Mouse (Mus musculus): Measurements from ENCODE around the gene Aqp6. TPM values are rescaled to one million over a fixed set of nuclear protein-coding genes. Genes with fewer than 3 reads are reported as not detected.
A peak's percentile ranks its signal among the peaks of the same experiment; 100 is the strongest.

Gene Aqp6
- total and polyA plus RNA-seq, 2 experiments from 2014 or later, result 0.28 to 1.7 TPM

DNA sequence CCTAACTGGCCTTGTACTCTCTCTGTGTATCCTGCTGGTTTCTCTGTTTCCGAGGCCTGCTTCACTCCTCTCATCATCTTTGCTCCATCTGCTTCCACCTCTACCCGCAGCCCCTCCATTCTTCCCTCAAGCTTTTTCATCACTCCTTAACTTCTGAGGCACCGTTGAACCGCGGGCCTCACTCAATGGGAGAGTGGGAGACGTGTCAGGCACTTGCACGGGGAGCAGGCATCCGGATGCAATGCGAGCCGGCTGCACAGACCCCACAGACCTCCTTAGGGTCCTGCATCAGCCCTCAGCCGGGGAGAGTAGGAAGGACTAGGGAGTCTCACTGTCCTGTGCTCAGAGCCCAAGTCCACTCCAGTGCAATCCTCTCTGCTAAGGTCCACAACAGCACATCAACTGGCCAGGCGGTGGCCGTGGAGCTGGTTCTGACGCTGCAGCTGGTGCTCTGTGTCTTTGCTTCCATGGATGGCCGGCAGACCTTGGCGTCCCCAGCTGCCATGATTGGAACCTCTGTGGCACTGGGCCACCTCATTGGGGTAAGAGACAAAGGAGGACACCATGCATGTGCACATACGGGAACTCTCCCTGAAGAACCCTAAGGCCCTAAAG is 1.1 kb downstream of the Aqp6 start:
- no peak for ATAC-seq (ENCODE audit: low FRiP score)
- TF ChIP-seq CTCF (IDR thresholded peaks at IDR 0.05), result no peak
- no peak for DNase-seq (ENCODE audit: low spot score)
- H3K4me3 ChIP-seq (ENCODE audit: low read depth, low read length), result no peak overlapping the region
- H3K4me1 ChIP-seq (ENCODE audit: insufficient read depth, low read length), result 0 out of 2 replicates have a peak, but pooled peaks cover 5% of the 10 kb centered on the region
- no peak overlapping the region for H3K27ac ChIP-seq (ENCODE audit: low read depth, low read length)
- 64% methylated on average over 17 of the region's 17 CpGs for WGBS
- H3K27me3 ChIP-seq (ENCODE audit: insufficient read depth, low read length), result peaks cover 4% of the 10 kb centered on the region; the same call in 1 of the 2 replicates
- no peaks in the 10 kb centered on the region for H3K9me3 ChIP-seq (ENCODE audit: low read length)
- H3K4me2 ChIP-seq (ENCODE audit: low read depth, low read length, poor library complexity, severe bottlenecking), result no peak overlapping the region
- no peaks in the 10 kb centered on the region for H3K36me3 ChIP-seq (ENCODE audit: insufficient read depth, low read length)
- no peak overlapping the region for H3K9ac ChIP-seq (replicated peaks; ENCODE audit: low read length, poor library complexity, severe bottlenecking)

DNA sequence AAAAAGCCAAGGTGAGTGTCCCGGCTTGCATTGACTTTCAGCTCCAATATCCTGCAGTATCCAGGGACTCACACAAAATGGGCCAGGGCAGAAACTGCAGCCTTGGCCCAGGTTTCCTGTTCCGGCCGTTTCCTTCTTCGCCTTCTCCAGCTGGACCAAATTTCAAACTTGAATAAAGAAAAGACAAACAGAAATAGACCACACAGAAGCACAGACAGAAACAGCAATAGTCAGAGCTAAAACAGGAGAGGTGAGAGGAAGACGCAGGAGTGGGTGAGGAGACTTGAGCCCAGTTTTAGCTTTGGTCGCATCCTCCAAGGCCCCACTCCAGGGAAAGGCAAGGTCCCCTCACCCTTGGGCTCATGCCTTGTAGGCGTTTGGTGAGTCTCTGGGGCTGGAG is 2.0 kb downstream of the Aqp6 start:
- Histone ChIP-seq H3K9ac (replicated peaks; ENCODE audit: low read length, poor library complexity, severe bottlenecking) (no peak overlapping the region), H3K27ac (ENCODE audit: low read depth, low read length) (no peak overlapping the region), H3K27me3 (ENCODE audit: insufficient read depth, low read length) (peaks cover 4% of the 10 kb centered on the region; the same call in 1 of the 2 replicates), H3K36me3 (ENCODE audit: insufficient read depth, low read length) (no peaks in the 10 kb centered on the region), H3K9me3 (ENCODE audit: low read length) (no peaks in the 10 kb centered on the region), H3K4me2 (ENCODE audit: low read depth, low read length, poor library complexity, severe bottlenecking) (no peak overlapping the region), H3K4me1 (ENCODE audit: insufficient read depth, low read length) (0 out of 2 replicates have a peak, but pooled peaks cover 5% of the 10 kb centered on the region), H3K4me3 (ENCODE audit: low read depth, low read length) (no peak overlapping the region)
- TF ChIP-seq CTCF (IDR thresholded peaks at IDR 0.05), result no peak
- DNase-seq (ENCODE audit: low spot score), result no peak
- no peak for ATAC-seq (ENCODE audit: low FRiP score)
- 88% methylated on average over 7 of the region's 7 CpGs for WGBS

- Histone ChIP-seq H3K36me3 (ENCODE audit: insufficient read depth, low read length) (no peaks in the 10 kb centered on the region), H3K27ac (ENCODE audit: low read depth, low read length) (no peak overlapping the region), H3K27me3 (ENCODE audit: insufficient read depth, low read length) (peaks cover 4% of the 10 kb centered on the region; the same call in 1 of the 2 replicates), H3K9me3 (ENCODE audit: low read length) (no peaks in the 10 kb centered on the region), H3K9ac (replicated peaks; ENCODE audit: low read length, poor library complexity, severe bottlenecking) (no peak overlapping the region), H3K4me1 (ENCODE audit: insufficient read depth, low read length) (no peaks in the 10 kb centered on the region), H3K4me2 (ENCODE audit: low read depth, low read length, poor library complexity, severe bottlenecking) (no peak overlapping the region), H3K4me3 (ENCODE audit: low read depth, low read length) (no peak overlapping the region)
- no peak for ATAC-seq (ENCODE audit: low FRiP score)
- no peak for DNase-seq (ENCODE audit: low spot score)
- 40% methylated on average over 3 of the region's 3 CpGs for WGBS
- TF ChIP-seq CTCF (IDR thresholded peaks at IDR 0.05), result no peak
These were observed 4.4 kb downstream of the Aqp6 start for GRCm38 (mm10) chr15:99605595-99605994.

DNA sequence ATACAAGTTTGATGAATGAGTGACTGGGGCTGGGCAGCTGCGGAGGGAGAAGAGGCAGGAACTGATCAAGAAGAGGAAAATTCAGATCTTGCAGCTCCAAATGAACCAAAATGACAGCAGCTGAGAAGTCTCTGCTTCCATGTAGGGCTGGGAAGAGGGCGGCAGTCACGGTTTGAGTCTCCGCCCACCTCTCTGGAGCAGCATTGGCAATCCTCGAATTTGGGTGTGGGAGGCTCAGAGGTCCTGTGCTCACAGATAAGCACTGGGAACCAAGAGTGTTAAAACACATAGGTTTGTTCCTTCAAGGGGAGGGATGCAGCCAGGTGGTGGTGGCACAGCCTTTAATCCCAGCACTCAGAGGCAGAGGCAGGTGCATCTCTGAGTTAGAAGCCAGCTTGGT is 5.3 kb downstream of the Aqp6 start:
- Histone ChIP-seq H3K4me3 (ENCODE audit: low read depth, low read length) (no peak overlapping the region), H3K27me3 (ENCODE audit: insufficient read depth, low read length) (peaks cover 2% of the 10 kb centered on the region; the same call in 1 of the 2 replicates), H3K9ac (replicated peaks; ENCODE audit: low read length, poor library complexity, severe bottlenecking) (no peak overlapping the region), H3K36me3 (ENCODE audit: insufficient read depth, low read length) (no peaks in the 10 kb centered on the region), H3K27ac (ENCODE audit: low read depth, low read length) (no peak overlapping the region), H3K4me1 (ENCODE audit: insufficient read depth, low read length) (no peaks in the 10 kb centered on the region), H3K9me3 (ENCODE audit: low read length) (no peaks in the 10 kb centered on the region), H3K4me2 (ENCODE audit: low read depth, low read length, poor library complexity, severe bottlenecking) (no peak overlapping the region)
- WGBS, result 30% methylated on average over 5 of the region's 5 CpGs
- ATAC-seq (ENCODE audit: low FRiP score), result no peak
- TF ChIP-seq CTCF (IDR thresholded peaks at IDR 0.05), result no peak
- no peak for DNase-seq (ENCODE audit: low spot score)

- Histone ChIP-seq H3K4me1 (ENCODE audit: insufficient read depth, low read length) (no peaks in the 10 kb centered on the region), H3K4me3 (ENCODE audit: low read depth, low read length) (no peak overlapping the region), H3K36me3 (ENCODE audit: insufficient read depth, low read length) (no peaks in the 10 kb centered on the region), H3K27me3 (ENCODE audit: insufficient read depth, low read length) (no peaks in the 10 kb centered on the region), H3K9ac (replicated peaks; ENCODE audit: low read length, poor library complexity, severe bottlenecking) (no peak overlapping the region), H3K9me3 (ENCODE audit: low read length) (no peaks in the 10 kb centered on the region), H3K4me2 (ENCODE audit: low read depth, low read length, poor library complexity, severe bottlenecking) (no peak overlapping the region), H3K27ac (ENCODE audit: low read depth, low read length) (no peak overlapping the region)
- no peak for TF ChIP-seq CTCF (IDR thresholded peaks at IDR 0.05)
- 20% methylated on average over 10 of the region's 10 CpGs for WGBS
- no peak for ATAC-seq (ENCODE audit: low FRiP score)
- peak; percentile 79 for DNase-seq (ENCODE audit: low spot score)
These were observed 6.4 kb downstream of the Aqp6 start for GRCm38 (mm10) chr15:99607388-99608113.

Data from midbrain, postnatal 0 days (tissue).